Mouse (Mus musculus) frontal cortex, postnatal 36 days (tissue): ENCODE data around the gene Thsd4.
"Not testable (repeated sequence)": the region's sequence is repeated elsewhere in the genome, so short reads cannot be mapped to it uniquely, and the experiment has no call there.

Source experiments
- DNase-seq, 2 experiments: peaks; one replicate each; pipeline ENCODE4 v3.0.0; 2022; ENCODE audit warnings: low spot score in 2 of 2

Gene Thsd4

DNA sequence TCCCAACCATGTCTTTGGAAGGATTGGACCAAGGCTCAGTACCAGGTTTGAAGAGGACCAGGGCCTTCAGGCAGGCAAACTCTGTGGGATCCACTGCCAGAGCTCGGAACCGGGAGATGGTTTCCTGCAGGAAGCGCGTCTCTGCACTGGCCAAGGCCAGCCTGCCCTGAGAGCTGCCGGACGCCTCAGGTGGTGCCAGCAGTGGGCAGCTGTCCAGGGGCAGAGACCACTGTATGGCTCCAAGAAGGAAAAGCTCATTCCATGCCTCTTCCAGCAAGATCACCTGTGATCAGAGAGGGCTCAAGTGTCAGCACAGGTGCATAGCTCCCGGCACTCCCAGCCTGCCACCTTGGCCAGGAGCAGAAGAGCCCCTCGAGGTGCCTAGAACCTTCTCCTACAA is 574.6 kb downstream of the Thsd4 start:
- DNase-seq = no peak

DNA sequence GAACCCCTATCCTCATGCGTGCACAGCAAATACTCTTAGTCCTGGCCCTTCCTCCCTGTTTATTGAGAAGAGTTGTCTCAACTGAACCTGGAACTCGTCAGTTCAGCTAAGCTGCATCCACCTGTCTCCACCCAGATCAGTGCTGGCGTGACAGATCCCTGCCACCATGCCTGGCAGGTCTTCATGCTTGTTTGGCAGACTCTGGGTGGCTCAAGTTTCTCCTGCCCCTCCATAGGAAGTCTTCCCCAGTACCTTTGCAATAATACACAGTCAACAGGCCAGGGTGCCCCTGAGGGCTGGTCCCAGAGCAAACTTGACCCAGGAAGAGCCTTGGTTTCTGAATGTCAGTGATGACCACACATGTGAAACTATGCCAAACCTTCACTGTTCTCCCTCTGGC is 576.6 kb downstream of the Thsd4 start:
- no peak for DNase-seq

DNA sequence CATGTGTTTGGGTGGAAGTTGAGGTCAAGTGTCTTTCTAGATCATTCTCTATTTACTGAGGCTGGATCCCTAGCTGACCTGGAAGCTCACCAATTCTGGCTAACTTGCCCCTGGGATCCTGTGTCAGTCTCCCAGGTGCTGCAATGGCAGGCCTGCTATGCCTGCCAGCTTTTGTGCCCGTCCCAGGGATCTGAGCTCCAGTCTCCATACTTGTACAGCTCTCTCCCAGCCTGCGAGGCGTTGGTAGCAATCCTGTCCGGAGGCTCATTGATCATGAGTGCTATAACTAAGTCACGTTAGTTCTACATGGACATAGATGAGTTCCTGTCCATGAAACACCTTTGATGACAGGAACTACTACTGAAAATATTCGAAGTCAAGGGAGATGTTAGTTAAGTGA is 578.0 kb downstream of the Thsd4 start:
- no peak for DNase-seq

DNA sequence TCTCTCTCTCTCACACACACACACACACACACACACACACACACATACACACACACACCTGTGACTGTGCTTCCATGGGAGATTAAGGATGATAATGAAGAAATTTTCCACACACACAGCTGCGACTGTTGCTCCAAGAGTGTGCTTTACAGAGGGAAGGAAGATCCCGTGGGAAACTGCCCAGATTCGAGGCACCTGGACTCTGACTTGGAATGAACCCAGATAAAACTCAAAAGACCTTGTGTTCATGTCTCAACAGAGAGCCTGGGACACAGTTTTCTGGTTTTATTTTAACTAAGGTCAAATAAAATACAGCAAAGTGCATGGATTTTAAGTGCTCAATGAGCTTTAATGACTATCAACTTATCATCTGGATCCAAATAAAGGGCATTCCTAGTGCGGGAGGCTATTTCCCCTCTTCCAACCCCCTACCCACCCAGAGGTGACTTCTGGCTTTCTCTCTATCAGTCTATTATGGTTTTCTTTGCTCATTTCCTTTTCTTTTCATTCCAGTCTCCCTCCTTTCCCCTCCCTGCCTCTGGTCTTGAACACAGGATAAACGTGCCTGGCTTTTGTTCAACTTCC is 579.3 kb downstream of the Thsd4 start:
- DNase-seq = no peak

DNA sequence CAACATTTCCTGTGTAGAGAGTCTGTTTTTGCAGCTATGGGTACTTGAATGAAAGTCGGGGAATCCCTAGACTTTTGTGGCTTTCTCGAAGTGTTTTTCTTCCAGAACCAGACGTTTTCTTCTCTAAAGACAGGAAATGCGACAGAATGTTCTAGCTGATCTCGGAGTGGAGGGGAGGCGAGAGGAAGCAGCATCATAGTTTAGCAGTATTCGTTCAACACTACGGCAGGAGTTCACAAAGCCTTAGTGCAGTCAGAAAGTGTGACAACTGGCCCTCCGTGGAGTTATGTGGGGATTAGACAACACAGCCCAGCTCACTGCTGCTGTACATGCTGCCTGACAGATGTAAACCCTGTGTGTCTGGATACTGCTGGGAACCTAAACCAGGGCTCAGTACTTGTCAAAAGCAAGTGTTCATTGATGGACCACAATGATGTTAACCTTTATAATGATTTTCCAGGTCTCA is 579.9 kb downstream of the Thsd4 start:
- no peak for DNase-seq

DNA sequence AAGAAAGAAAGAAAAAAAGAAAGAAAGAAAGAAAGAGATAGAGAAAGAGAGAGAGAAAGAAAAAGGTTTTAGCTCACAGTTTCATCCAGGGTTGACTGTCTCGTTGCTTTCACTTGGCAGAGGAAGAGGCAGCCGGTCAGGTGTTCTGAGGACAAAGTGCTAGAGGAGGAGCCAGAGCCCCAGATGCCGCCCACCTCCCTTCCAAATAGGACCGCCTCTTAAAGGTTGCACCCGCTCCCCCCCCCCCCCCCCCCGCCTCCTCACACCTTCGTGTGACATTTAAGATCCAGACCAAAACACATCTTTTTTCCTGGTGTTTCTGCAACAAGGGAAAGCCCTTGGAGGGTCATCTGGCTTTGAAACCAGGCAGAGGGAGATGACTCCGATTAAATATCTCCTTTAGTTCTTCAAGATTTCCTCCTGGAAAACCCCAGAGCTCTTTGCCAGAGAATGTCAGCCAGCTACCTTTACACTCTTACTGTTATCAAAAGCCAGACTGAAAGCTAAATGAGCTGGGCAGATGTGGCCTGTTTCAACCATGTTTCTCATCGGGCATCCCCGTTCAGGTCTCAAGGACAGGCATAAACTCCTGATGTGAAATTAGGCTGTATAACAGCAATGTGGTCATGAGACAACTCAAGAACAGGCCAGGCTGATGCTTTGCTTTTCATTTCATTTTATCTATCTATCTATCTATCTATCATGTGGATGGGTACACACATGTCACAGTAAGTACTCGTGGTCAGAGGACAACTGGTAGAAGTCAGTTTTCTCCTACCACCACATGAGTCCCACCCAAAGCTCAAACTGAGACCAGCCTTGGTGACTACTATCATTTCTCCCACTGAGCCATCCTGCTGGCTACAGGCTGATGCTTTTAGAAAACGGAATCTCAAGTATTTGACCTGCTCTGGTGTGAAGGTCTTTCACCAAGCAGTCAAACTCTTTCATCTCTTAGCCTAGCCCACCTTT is 580.6 kb downstream of the Thsd4 start:
- DNase-seq = no peak

DNA sequence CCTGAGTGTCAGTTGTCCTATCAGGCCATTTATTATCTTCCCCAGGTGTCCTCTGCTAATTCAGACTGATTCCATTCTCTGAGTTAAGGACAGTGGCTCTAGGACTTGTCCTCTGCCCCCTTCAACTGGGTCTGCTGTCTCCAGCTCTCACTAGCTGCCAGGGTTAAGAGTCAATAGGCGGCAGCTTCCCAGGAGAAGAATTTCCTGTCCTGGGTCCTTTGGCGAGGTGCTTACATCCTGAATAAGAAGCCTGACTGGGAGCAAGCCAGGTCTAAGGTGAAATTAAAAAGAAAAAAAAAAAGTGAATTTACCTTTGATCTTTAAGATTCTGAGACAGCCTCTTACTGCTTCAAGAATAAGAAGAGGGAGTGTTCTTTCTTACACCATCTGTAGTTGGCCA is 582.2 kb downstream of the Thsd4 start:
- no peak for DNase-seq

DNA sequence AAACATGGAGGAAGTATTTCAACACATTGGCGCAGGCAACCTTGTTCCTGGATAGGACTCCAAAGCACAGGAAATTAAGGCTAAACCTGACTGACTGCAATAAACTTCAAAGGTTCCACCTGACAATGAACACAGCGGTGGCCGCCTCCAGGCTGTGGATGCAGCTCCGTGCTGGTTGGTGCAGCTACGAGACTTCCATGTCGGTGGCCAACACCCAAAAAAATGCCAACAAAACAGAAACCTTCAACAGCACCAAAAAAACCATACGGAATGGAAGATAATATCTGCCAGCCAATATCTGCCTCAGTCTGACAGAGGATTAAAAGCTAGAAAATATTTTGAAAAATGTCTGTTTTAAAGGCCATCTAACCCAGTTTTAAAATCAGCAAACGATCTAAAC is 583.3 kb downstream of the Thsd4 start:
- no peak for DNase-seq

DNA sequence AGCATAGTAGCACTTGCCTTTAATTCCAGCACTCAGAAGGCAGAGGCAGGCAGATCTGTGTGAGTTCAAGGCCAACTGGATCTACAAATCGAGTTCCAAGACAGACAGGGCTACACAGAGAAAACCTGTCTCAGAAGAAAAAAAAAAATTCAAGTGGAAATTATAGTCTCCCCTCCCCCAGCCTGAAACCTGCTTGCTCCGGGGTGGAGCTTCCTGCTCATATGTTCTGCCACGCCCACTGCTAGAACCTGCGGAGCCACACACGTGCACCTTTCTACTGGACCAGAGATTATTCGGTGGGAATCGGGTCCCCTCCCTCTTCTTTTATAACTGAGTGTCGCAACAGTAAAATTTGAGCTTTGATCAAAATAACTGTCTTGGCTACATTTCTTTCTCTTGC is 586.0 kb downstream of the Thsd4 start:
- DNase-seq = not testable (repeated sequence)

DNA sequence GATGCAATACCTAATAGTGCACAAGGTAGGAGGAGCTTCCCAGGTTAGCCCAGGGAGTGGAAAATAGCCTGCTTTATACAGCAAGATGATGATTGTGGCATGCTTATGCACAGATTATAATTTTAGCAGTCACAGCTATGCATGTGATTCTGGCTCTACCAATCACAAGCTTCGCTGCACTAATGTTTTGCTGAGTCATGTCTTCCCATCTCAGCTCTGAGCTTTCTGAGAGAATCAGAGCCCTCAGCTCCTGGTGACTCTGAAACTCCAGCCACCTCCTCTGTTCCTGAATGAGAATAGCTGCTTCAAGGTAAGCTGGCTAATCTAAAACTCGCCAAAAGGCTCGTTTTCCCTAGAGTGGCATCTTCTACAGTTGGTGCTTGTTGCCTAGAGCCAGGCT is 591.6 kb downstream of the Thsd4 start:
- peak in 1 of 2 experiments; percentile 14 for DNase-seq
